Mouse (Mus musculus): ENCODE measurements at regions not wholly inside any gene's neighbourhood (a gene's known extent, or its start where the extent isn't known, plus 50 kb on each side); places are given as distances from the start of the nearest gene placed in this dataset.
A peak's percentile ranks its signal among the peaks of the same experiment; 100 is the strongest.

GRCm38 (mm10) chr15:36719241-36719640 is 288.3 kb downstream of the Zfp706 start:
- no peak for DNase-seq

GRCm38 (mm10) chr15:36717835-36718234 is 289.7 kb downstream of the Zfp706 start:
- DNase-seq = no peak

- no peak for DNase-seq
These were observed 290.9 kb downstream of the Zfp706 start for GRCm38 (mm10) chr15:36716686-36717038.

DNA sequence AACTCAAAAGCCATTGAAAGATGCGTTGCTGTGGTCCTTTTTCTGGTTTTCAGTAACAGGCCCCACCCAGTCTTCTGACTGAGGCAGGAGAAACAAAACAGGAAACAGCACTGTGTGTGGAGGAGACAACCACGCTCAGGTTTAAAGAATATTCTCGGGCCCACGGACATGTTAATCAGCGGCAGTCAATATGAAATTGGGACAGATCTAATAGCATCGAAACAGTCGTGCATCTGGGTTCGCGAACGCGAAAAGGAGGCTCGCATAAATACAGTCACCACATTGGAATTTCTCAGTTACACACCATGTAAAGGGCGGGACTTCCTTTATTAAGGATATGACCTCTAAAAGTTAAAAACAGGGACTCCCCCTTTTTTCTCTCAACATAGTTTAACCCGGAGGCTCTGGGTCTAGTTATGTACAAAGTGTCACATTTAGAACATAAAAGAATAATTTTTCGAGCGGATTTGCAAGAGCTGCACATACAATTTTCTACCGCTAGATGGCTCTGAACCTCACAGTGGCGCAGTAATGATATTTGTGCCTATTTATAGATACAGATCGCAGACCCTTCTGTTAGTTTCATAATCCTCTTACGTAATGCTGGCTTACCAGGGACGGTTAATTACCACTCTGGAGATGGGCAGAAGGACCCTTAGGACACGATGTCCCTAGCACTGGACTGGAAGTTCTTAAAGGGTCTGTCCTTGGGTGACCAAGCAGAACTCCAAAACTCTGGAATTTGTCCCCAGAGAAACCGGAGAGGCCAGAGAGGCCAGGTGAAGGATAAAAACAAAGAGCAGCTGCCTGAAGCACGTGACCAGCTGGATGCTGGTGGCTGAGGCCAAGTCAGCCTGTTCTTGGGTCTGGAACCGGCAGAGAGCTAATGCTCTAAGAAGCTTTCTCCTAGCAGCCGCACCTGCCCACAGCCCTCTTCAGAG is 291.6 kb downstream of the Zfp706 start:
- DNase-seq = peak; percentile 38

GRCm38 (mm10) chr15:36715159-36715558 is 292.4 kb downstream of the Zfp706 start:
- DNase-seq = no peak

DNA sequence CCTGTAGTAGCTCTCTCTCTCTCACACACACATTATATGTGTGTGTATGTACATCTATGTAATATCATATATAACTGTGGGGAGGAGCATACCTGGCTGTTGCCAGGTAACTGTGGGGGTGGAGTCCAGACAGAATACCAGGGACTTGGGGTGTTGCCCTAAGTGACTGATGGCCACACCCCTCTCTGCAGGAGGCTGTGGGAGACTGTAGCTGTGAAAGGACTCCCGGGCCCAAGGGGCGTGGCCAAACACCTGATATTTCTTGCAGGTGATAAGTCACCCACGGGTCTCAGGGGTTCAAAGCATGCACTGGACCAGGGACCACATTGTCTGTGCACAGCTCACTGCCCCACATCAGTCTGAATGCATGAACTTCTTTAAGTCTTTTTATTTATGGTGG is 297.8 kb downstream of the Zfp706 start:
- no peak for DNase-seq

GRCm38 (mm10) chr15:36708471-36708870 is 299.1 kb downstream of the Zfp706 start:
- DNase-seq = peak; percentile 79

- peak; percentile 65 for DNase-seq
These were observed 301.6 kb downstream of the Zfp706 start for GRCm38 (mm10) chr15:36705990-36706389.

DNA sequence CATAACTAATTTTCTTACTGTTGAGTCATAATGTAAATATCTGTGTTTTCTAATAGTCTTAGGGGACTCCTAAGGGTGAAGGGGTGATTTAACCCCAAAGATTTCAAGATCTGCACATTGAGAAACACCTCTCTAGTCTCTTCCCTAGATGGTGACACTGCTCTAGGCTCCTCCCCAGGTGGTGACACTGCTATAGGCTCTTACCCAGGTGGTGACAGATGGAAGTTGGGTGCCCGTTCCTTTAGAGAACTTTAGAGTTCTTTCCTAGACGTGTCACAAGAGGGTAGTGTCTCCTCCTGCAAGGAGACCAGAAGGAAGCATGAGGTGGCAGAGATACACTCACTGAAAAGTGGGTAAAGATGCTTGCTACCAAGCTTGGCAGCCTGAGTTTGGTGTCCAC is 302.2 kb downstream of the Zfp706 start:
- no peak for DNase-seq

- no peak for DNase-seq
These were observed 305.7 kb downstream of the Zfp706 start for GRCm38 (mm10) chr15:36701846-36702245.

- no peak for DNase-seq
These were observed 307.4 kb downstream of the Zfp706 start for GRCm38 (mm10) chr15:36700196-36700595.

GRCm38 (mm10) chr15:36695199-36696129 is 312.1 kb downstream of the Zfp706 start:
- no peak for DNase-seq

DNA sequence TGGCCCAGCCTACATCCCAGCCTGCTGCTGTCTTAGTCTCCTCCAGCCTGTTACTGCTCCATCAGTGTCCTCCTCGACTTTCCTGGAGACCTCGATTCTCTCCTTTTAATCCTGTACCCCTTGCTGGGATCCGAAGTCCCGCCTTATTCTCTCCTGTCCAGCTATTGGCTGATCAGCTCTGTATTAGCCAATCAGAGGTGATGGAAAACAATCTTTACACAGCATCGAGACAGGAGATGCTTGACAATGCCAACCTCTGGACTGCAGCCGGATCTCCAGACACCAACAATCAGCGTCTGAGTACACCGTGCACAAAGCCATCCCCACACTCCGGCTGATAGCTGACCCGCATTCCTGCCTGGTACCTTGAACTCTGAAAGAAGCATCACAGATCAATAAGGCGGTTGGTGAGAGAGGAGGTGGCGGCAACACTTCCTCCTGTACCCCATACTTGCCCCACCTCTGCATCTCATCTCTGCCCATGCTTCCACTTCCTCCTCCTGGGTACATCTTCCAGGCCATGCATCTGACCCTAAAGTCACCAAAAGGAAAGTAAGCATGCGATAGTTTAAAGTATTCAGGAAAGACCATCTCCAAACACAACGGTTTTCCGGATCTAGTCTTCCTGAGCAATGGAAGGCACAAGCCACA is 316.4 kb downstream of the Zfp706 start:
- DNase-seq = no peak

DNA sequence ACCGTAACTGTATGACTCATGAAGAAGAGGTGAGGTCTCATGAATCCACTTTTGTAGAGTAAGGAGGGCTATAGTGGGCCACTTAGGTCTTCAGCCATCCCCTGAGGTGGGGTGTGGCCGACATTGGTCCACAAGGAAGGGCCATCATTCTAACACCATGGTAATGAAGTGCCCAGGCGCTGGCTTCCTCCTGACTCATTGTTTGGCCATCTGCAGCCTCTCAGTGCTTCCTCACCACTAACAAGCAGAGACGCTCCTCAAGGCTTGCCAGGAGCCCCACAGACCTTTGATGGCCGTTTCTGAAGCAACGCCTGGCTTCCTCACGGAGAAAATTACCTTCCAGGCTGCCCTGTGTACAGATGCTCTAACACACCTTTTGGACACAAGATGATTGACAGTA is 317.7 kb downstream of the Zfp706 start:
- no peak for DNase-seq

GRCm38 (mm10) chr15:36689301-36689700 is 318.3 kb downstream of the Zfp706 start:
- no peak for DNase-seq

- no peak for DNase-seq
These were observed 319.4 kb downstream of the Zfp706 start for GRCm38 (mm10) chr15:36688051-36688754.

- no peak for DNase-seq
These were observed 322.9 kb downstream of the Zfp706 start for GRCm38 (mm10) chr15:36684684-36685083.

DNA sequence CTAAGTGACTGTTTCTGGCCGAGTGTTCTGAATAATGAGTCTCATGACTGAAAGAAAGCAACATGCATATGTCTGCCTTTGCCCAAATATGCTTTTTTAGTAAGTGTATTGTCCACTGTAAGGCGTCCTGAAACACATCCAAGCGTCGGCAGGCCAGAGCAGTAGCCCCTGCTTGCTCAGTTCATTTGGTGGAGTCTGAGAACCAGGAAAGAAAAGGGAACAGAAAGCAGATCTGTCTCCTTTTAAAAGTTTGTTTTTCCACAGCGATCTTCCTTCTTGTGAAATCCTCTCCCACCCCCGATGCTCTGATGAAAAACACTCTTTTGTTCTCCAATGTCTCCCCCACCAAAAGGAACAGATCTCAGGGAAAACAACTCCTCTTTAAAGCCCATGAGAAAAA is 324.7 kb downstream of the Zfp706 start:
- DNase-seq = no peak

- no peak for DNase-seq
These were observed 325.4 kb downstream of the Zfp706 start for GRCm38 (mm10) chr15:36682159-36682558.

GRCm38 (mm10) chr15:36680361-36681140 is 327.0 kb downstream of the Zfp706 start:
- no peak for DNase-seq

DNA sequence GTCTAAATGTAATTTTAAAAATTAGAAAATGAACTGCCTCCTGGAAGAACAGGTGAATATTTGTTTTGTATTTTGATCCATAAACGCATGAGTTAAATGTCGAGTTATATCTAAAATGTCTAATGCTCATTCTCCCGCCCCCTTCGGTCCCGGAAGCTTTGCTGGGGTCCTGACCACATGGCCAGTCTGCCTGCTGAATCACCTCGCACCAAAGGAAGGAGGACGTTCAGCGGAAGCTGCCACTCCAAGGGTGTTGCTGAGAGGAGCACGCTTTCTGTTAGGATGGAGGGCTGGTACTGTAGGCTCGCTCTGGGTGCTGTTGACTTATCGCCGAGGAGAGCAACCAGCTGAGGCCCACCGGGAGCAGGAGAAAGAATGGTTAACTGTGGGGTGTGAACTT is 328.0 kb downstream of the Zfp706 start:
- DNase-seq = no peak

- no peak for DNase-seq
These were observed 337.8 kb downstream of the Zfp706 start for GRCm38 (mm10) chr15:36669748-36670147.

Measured in right cerebral cortex, postnatal 14 days (tissue).